Mouse (Mus musculus) CH12F3 (cell line): ENCODE measurements around the gene Fam104a.
"Not testable (repeated sequence)": the region's sequence is repeated elsewhere in the genome, so short reads cannot be mapped to it uniquely, and the experiment has no call there.

Experiments
- in situ Hi-C: fragments of 300-500 bp; cut with MboI; formaldehyde crosslinking; loops from 2 replicates; pipeline ENCODE4 v1.14.3; 2020; ENCODE audit warnings: low sequenced_read_pairs

The Fam104a gene

GRCm38 (mm10) chr11:113668857-113669256 is 15.1 kb downstream of the Fam104a start:
- in situ Hi-C loops: no loop called here

- in situ Hi-C loops: no loop called here
Measured at GRCm38 (mm10) chr11:113667704-113668103, 16.3 kb downstream of the Fam104a start.

GRCm38 (mm10) chr11:113667122-113667521 is 16.8 kb downstream of the Fam104a start:
- in situ Hi-C loops: no loop called here

- in situ Hi-C loops: no loop called here
Measured at GRCm38 (mm10) chr11:113666648-113667047, 17.3 kb downstream of the Fam104a start.

GRCm38 (mm10) chr11:113666205-113666604 is 17.8 kb downstream of the Fam104a start:
- in situ Hi-C loops: no loop called here

GRCm38 (mm10) chr11:113664279-113664678 is 19.7 kb downstream of the Fam104a start:
- in situ Hi-C loops: no loop called here

- in situ Hi-C loops: no loop called here
Measured at GRCm38 (mm10) chr11:113661835-113662351, 22.1 kb downstream of the Fam104a start.

- in situ Hi-C loops: no loop called here
Measured at GRCm38 (mm10) chr11:113660940-113661339, 23.0 kb downstream of the Fam104a start.

- in situ Hi-C loops: not testable (repeated sequence)
Measured at GRCm38 (mm10) chr11:113660213-113660612, 23.7 kb downstream of the Fam104a start.

- in situ Hi-C loops: no loop called here
Measured at GRCm38 (mm10) chr11:113658763-113659162, 25.2 kb downstream of the Fam104a start.

- in situ Hi-C loops: no loop called here
Measured at GRCm38 (mm10) chr11:113658319-113658718, 25.6 kb downstream of the Fam104a start.

GRCm38 (mm10) chr11:113657221-113657620 is 26.7 kb downstream of the Fam104a start:
- in situ Hi-C loops: no loop called here

GRCm38 (mm10) chr11:113656511-113656932 is 27.4 kb downstream of the Fam104a start:
- in situ Hi-C loops: no loop called here

GRCm38 (mm10) chr11:113654561-113655270 is 29.2 kb downstream of the Fam104a start:
- in situ Hi-C loops: no loop called here

- in situ Hi-C loops: no loop called here
Measured at GRCm38 (mm10) chr11:113654105-113654504, 29.9 kb downstream of the Fam104a start.

- in situ Hi-C loops: no loop called here
Measured at GRCm38 (mm10) chr11:113652516-113652915, 31.4 kb downstream of the Fam104a start.

- in situ Hi-C loops: no loop called here
Measured at GRCm38 (mm10) chr11:113651907-113652273, 32.1 kb downstream of the Fam104a start.

- in situ Hi-C loops: no loop called here
Measured at GRCm38 (mm10) chr11:113651206-113651906, 32.6 kb downstream of the Fam104a start.

GRCm38 (mm10) chr11:113649353-113650210 is 34.4 kb downstream of the Fam104a start, which contains the start of gene Slc39a11:
TSS of gene Slc39a11 (minus strand) at chr11:113650079.
- in situ Hi-C loops: loop anchor here (10.0 kb wide), 2 partner anchors 355 to 475 kb away; no protein-coding TSS in a partner anchor

GRCm38 (mm10) chr11:113648690-113649352 is 35.1 kb downstream of the Fam104a start, which contains the start of gene Cog1:
TSS of gene Cog1 (plus strand) at chr11:113649169.
- in situ Hi-C loops: loop anchor here (10.0 kb wide), 2 partner anchors 354 to 474 kb away; no protein-coding TSS in a partner anchor
